Mouse (Mus musculus): ENCODE data around the gene Rnf220. TPM values are rescaled to one million over a fixed set of nuclear protein-coding genes. Genes with fewer than 3 reads are reported as not detected.

Rnf220 gene
- polyA plus RNA-seq, 1 experiment from 2014 or later = 73.3 TPM

GRCm38 (mm10) chr4:117318508-117318907, 178.3 kb downstream of the Rnf220 start:
- no peaks in the 10 kb centered on the region for H3K4me1 ChIP-seq
- H3K4me3 ChIP-seq = no peak overlapping the region
- H3K27me3 ChIP-seq = peaks cover 90% of the 10 kb centered on the region
- no peak overlapping the region for H3K9ac ChIP-seq
- H3K4me2 ChIP-seq = no peak overlapping the region
- ATAC-seq (ENCODE audit: borderline replicate concordance, extremely low read depth, low FRiP score, low TSS enrichment) = no peak
- no peak overlapping the region for H3K27ac ChIP-seq
- 83% methylated on average over 9 of the region's 9 CpGs for WGBS
- H3K36me3 ChIP-seq = no peaks in the 10 kb centered on the region
- H3K9me3 ChIP-seq = no peaks in the 10 kb centered on the region

DNA sequence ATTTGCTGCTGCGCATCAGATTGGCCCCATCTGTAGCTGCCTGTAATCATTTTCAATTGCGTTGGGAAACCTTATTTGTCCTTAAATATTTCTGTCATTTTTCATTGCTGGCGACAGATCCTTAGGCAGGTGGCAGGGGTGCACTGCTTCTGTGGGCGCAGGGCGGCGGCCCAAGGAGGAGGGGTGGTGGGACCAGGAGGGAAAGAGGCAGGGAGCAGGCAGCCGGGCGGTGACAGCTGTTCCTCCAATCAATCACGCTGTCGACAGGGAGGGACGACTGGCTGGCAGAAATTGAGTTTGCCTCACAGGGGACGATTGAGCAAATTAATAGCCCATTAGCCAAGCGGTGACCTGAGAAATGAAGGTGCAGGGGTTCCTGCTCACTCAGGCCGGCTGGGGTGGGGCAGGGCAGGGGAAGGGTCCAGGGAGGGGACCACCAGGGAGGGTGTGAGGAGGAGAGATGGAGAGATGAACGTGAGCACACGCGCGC, 179.1 kb downstream of the Rnf220 start:
- H3K4me2 ChIP-seq = no peak overlapping the region
- no peaks in the 10 kb centered on the region for H3K36me3 ChIP-seq
- H3K9ac ChIP-seq = no peak overlapping the region
- peaks cover 96% of the 10 kb centered on the region for H3K27me3 ChIP-seq
- H3K9me3 ChIP-seq = no peaks in the 10 kb centered on the region
- no peak overlapping the region for H3K4me3 ChIP-seq
- no peak for ATAC-seq (ENCODE audit: borderline replicate concordance, extremely low read depth, low FRiP score, low TSS enrichment)
- H3K27ac ChIP-seq = no peak overlapping the region
- 0 out of 2 replicates have a peak, but pooled peaks cover 4% of the 10 kb centered on the region for H3K4me1 ChIP-seq
- WGBS = 7% methylated on average over 18 of the region's 18 CpGs

GRCm38 (mm10) chr4:117316800-117317199, 180.1 kb downstream of the Rnf220 start:
- 0 out of 2 replicates have a peak, but pooled peaks have one; percentile 27 for ATAC-seq (ENCODE audit: borderline replicate concordance, extremely low read depth, low FRiP score, low TSS enrichment)
- H3K4me1 ChIP-seq = 0 out of 2 replicates have a peak, but pooled peaks cover 5% of the 10 kb centered on the region
- H3K9me3 ChIP-seq = no peaks in the 10 kb centered on the region
- 44% methylated on average over 6 of the region's 6 CpGs for WGBS
- no peaks in the 10 kb centered on the region for H3K36me3 ChIP-seq
- no peak overlapping the region for H3K27ac ChIP-seq
- no peak overlapping the region for H3K4me2 ChIP-seq
- H3K9ac ChIP-seq = no peak overlapping the region
- no peak overlapping the region for H3K4me3 ChIP-seq
- peaks cover 97% of the 10 kb centered on the region for H3K27me3 ChIP-seq

- 57% methylated on average over 16 of the region's 16 CpGs for WGBS
- H3K36me3 ChIP-seq = no peaks in the 10 kb centered on the region
- H3K9ac ChIP-seq = no peak overlapping the region
- peaks cover 97% of the 10 kb centered on the region for H3K27me3 ChIP-seq
- no peak overlapping the region for H3K4me2 ChIP-seq
- H3K4me1 ChIP-seq = 0 out of 2 replicates have a peak, but pooled peaks cover 5% of the 10 kb centered on the region
- no peak overlapping the region for H3K4me3 ChIP-seq
- no peak overlapping the region for H3K27ac ChIP-seq
- no peak for ATAC-seq (ENCODE audit: borderline replicate concordance, extremely low read depth, low FRiP score, low TSS enrichment)
- no peaks in the 10 kb centered on the region for H3K9me3 ChIP-seq
These were observed 181.9 kb downstream of the Rnf220 start for GRCm38 (mm10) chr4:117314849-117315500.

DNA sequence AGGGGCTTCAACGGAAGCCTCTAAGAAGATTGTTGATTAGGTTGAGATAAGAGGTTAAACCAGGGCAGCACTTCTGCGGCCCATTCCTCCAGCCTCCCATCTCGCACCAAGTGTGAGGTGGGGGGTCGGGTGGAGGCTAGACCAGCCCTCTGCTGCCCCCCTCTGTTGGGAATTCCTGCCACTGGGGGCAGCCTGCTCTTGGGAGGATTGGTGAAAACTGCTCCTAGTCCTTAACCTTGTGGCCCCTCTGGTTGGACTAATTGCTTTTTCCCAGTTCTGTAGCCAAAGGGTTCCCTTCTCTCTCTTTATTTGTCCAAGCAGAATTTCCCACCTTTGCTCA, 183.8 kb downstream of the Rnf220 start:
- H3K4me3 ChIP-seq = no peak overlapping the region
- H3K27ac ChIP-seq = no peak overlapping the region
- ATAC-seq (ENCODE audit: borderline replicate concordance, extremely low read depth, low FRiP score, low TSS enrichment) = no peak
- no peak overlapping the region for H3K9ac ChIP-seq
- H3K9me3 ChIP-seq = no peaks in the 10 kb centered on the region
- H3K27me3 ChIP-seq = peaks cover 78% of the 10 kb centered on the region
- H3K4me1 ChIP-seq = 0 out of 2 replicates have a peak, but pooled peaks cover 5% of the 10 kb centered on the region
- H3K36me3 ChIP-seq = no peaks in the 10 kb centered on the region
- 6% methylated on average over 4 of the region's 4 CpGs for WGBS
- 0 out of 2 replicates have a peak overlapping the region, but pooled peaks have one; percentile 16 for H3K4me2 ChIP-seq

DNA sequence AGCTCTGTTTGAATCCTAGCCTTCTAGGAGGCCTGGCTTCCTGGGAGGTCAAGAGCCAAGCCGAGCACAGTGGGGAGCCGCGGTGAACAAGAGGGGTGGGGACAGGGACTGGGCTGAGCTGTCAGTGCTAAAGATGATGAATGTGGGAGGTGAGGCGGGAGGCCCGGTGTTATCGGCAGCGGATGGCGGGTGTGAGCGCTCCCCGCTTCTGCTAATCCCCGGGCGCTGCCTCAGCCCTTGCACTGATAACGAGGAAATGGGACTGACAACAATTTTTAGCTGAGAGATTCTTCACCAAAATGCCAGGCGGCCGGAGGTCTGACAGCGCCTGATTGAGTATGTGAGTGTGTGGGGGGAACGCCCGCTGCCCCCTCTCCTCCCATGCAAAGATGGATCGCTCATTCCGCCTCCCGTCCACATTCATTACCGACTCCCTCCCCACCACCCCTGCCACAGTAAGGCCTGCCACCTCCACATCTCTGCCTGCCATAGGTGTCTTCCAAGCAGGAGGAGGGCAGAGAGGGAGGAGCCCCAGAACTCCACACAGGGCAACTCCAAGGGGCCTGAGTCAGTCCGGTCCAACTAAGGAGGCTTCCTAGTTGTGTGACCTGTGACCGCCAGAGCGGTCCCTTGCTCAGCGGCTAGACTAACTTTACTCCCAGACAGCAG, 184.3 kb downstream of the Rnf220 start:
- Histone ChIP-seq H3K4me3 (no peak overlapping the region), H3K27ac (no peak overlapping the region), H3K9ac (no peak overlapping the region), H3K9me3 (no peaks in the 10 kb centered on the region), H3K36me3 (no peaks in the 10 kb centered on the region), H3K4me2 (peak overlapping the region; percentile 16), H3K4me1 (0 out of 2 replicates have a peak, but pooled peaks cover 5% of the 10 kb centered on the region), H3K27me3 (peaks cover 75% of the 10 kb centered on the region)
- WGBS = 5% methylated on average over 26 of the region's 26 CpGs
- ATAC-seq (ENCODE audit: borderline replicate concordance, extremely low read depth, low FRiP score, low TSS enrichment) = peak; percentile 53; the same call in 1 of the 2 replicates

DNA sequence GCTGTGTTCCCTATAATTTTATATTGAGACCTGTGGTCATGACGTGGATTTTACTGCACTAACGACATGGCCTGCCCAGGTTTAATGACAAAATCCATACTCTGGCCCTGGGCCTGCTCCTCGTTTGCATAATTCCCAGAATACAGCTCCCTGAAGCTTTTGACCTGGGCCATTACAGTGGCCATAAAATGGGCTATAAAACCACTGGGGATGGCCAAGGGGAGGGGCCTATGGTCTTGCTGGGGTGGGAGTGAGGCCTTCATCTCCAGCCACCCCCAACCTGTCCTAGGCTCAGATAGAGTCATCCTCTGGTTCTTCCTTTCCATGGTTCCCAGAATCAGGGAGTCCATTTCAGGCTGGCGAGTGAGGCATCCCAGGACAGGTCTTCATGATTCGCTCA, 185.0 kb downstream of the Rnf220 start:
- Histone ChIP-seq H3K4me1 (0 out of 2 replicates have a peak, but pooled peaks cover 5% of the 10 kb centered on the region), H3K9me3 (no peaks in the 10 kb centered on the region), H3K4me2 (no peak overlapping the region), H3K4me3 (no peak overlapping the region), H3K36me3 (no peaks in the 10 kb centered on the region), H3K9ac (no peak overlapping the region), H3K27me3 (peaks cover 71% of the 10 kb centered on the region), H3K27ac (no peak overlapping the region)
- 50% methylated on average over 5 of the region's 5 CpGs for WGBS
- no peak for ATAC-seq (ENCODE audit: borderline replicate concordance, extremely low read depth, low FRiP score, low TSS enrichment)

DNA sequence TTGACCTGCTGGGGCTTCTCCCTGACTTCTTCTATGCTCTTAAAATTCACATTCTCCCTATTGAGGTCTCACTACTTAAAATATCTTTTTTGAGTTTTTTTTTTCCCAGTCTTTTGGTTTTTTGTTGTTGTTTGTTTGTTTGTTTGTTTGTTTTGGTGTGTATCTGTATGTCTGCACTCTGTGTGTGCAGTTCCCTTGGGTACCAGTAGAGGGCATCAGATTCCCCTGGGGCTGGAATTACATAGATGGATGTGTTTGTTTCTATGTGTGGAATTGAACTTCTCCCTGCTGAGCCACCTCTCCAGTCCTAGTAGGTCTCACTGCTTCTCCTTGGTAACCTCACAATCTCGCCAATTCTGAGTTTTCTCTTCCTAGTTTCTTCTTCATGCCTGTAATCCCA, 187.4 kb downstream of the Rnf220 start:
- Histone ChIP-seq H3K27me3 (peaks cover 63% of the 10 kb centered on the region), H3K4me2 (no peak overlapping the region), H3K9me3 (no peaks in the 10 kb centered on the region), H3K27ac (no peak overlapping the region), H3K4me1 (peaks cover 11% of the 10 kb centered on the region), H3K36me3 (no peaks in the 10 kb centered on the region), H3K4me3 (no peak overlapping the region), H3K9ac (no peak overlapping the region)
- WGBS = 74% methylated on average over 1 of the region's 1 CpGs
- no peak for ATAC-seq (ENCODE audit: borderline replicate concordance, extremely low read depth, low FRiP score, low TSS enrichment)

DNA sequence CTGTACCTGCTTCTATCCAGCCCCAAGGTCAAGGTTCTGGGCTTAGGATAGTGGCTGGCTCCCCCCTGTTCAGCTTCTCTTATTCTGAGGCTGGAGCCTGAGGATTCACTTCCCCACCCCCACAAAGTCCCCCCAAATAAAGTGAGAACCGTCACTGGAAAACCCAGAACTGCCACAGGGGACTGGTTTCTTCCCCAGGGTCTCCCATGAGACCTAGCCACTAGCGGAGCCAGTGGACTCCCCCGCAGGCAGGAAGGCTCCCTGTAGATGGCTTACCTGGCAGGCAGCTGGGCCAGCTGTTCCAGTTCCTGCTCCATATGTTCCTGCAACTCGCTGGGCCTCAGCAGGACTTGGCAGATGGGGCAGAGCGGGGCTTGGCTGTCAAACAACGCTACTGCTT, 189.6 kb downstream of the Rnf220 start:
- Histone ChIP-seq H3K27ac (no peak overlapping the region), H3K36me3 (no peaks in the 10 kb centered on the region), H3K9ac (no peak overlapping the region), H3K27me3 (peaks cover 62% of the 10 kb centered on the region), H3K4me2 (no peak overlapping the region), H3K9me3 (no peaks in the 10 kb centered on the region), H3K4me3 (no peak overlapping the region), H3K4me1 (peaks cover 18% of the 10 kb centered on the region)
- ATAC-seq (ENCODE audit: borderline replicate concordance, extremely low read depth, low FRiP score, low TSS enrichment) = no peak
- WGBS = 62% methylated on average over 6 of the region's 6 CpGs

DNA sequence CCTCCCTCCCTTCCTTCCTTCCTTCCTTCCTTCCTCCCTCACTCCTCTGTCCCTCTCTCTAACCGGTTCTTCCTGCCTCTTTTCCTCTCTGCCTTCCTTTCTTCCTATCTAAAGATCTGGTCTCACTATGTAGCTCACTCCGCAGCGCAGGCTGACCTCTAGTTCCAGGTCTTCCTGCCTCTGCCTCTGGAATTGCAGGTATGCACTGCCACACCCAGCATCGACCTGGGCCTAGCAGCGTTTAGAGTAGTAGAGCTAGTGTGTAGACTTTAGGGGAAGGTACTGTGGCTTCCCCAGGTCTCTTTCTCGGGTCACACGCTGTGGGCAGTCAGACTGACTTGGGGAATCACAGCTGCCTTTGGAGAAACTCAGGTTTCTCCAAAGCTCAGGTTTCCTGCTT, 191.4 kb downstream of the Rnf220 start:
- Histone ChIP-seq H3K9me3 (no peaks in the 10 kb centered on the region), H3K4me3 (no peak overlapping the region), H3K4me2 (no peak overlapping the region), H3K27me3 (peaks cover 58% of the 10 kb centered on the region), H3K4me1 (peaks cover 18% of the 10 kb centered on the region), H3K27ac (no peak overlapping the region), H3K36me3 (no peaks in the 10 kb centered on the region), H3K9ac (no peak overlapping the region)
- 38% methylated on average over 6 of the region's 7 CpGs for WGBS
- ATAC-seq (ENCODE audit: borderline replicate concordance, extremely low read depth, low FRiP score, low TSS enrichment) = no peak

DNA sequence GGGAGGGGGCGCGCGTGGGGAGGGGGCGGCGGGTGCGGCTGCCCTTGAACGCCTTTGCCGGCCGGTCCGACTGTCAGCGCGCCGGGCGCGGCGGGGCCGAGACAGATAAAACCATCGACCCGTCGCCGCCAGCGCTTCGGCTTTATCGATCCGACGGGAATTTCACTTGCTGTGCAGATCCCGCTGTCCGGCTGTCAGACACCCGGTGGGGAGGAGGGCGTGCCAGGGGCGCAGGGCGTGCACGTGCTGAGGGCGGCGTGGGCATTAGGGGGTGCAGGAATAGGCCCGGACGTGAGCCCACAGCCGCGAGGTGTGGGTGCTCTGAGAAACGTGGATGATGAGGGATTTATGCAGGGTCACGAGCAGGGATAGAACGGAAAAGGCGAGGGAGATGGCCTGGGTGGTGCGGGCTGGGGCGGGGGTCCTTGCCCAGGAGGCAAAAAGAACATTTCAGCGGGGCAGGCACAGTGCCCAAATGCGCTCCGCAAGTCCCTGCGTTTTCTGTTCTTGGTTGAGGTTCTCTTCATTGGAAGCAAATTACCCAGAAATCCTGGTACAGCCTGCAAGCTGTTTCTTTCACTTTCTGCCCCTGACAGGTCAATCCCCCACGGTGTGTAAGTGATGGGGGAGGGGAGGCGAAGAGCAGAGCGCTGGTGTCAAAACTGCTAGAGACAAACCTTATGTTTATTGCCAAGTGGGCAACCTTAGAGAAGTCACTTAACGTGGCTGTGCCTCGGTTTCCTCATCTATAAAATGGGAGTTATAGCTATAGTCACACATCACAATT, 192.4 kb downstream of the Rnf220 start:
- ATAC-seq (ENCODE audit: borderline replicate concordance, extremely low read depth, low FRiP score, low TSS enrichment) = no peak
- peak overlapping the region; percentile 46 for H3K4me3 ChIP-seq
- no peaks in the 10 kb centered on the region for H3K36me3 ChIP-seq
- no peak overlapping the region for H3K27ac ChIP-seq
- peak overlapping the region; percentile 92 for H3K4me2 ChIP-seq
- H3K9me3 ChIP-seq = no peaks in the 10 kb centered on the region
- H3K9ac ChIP-seq = peak overlapping the region; percentile 31; the same call in 1 of the 2 replicates
- H3K4me1 ChIP-seq = peaks cover 18% of the 10 kb centered on the region
- 4% methylated on average over 51 of the region's 54 CpGs for WGBS
- H3K27me3 ChIP-seq = peaks cover 56% of the 10 kb centered on the region
